ENCODE assay signal across 10 mouse cellular contexts in genomic region chr2:33966389-33966983, GRCm38 (mm10).
A peak's percentile ranks its signal among the peaks of the same experiment; 100 is the strongest.
DNase-seq lines count a peak whose midpoint lies in the region; ATAC-seq and TF ChIP-seq lines count a peak whose summit lies in the region.
"Had no signal": no experiment of that assay in that cellular context is flagged by ENCODE, and none has a peak within 500 bp of the region (broad histone marks: within the 10 kb centered on the region; RNA-seq: fewer than 3 reads in every experiment).

No protein-coding gene starts in this region.

- H3K27ac ChIP-seq in left cerebral cortex, adult 2 months = no peak overlapping the region
- peak overlapping the region; percentile 37 for H3K27ac ChIP-seq in forebrain, embryonic 11.5 days (ENCODE audit: low read depth, low read length)
- H3K27ac ChIP-seq in intestine, postnatal 0 days (ENCODE audit: low read depth, low read length) = no peak overlapping the region
- H3K27ac ChIP-seq in neural tube, embryonic 14.5 days (ENCODE audit: low read depth, low read length) = peak overlapping the region; percentile 44
- H3K27ac ChIP-seq: liver, embryonic 14.5 days had no signal

- no peaks in the 10 kb centered on the region for H3K27me3 ChIP-seq in forebrain, embryonic 11.5 days (ENCODE audit: control insufficient read depth, insufficient read depth, low read length)
- H3K27me3 ChIP-seq in intestine, postnatal 0 days (replicated peaks; ENCODE audit: control insufficient read depth, insufficient read depth, low read length) = no peaks in the 10 kb centered on the region; the same call in 1 of the 2 replicates
- no peaks in the 10 kb centered on the region for H3K27me3 ChIP-seq in neural tube, embryonic 14.5 days (ENCODE audit: control insufficient read depth, insufficient read depth, low read length)

- H3K4me2 ChIP-seq in forebrain, embryonic 11.5 days (ENCODE audit: low read depth, low read length, severe bottlenecking) = no peak overlapping the region
- peak overlapping the region; percentile 40 for H3K4me2 ChIP-seq in intestine, postnatal 0 days (replicated peaks; ENCODE audit: low read depth)
- peak overlapping the region; percentile 34 for H3K4me2 ChIP-seq in neural tube, embryonic 14.5 days (ENCODE audit: low read depth, low read length)

- H3K9me3 ChIP-seq in forebrain, embryonic 11.5 days (ENCODE audit: control insufficient read depth, low read length) = no peaks in the 10 kb centered on the region
- H3K9me3 ChIP-seq in intestine, postnatal 0 days (ENCODE audit: control insufficient read depth) = no peaks in the 10 kb centered on the region
- H3K9me3 ChIP-seq in neural tube, embryonic 14.5 days (ENCODE audit: control insufficient read depth, low read length) = no peaks in the 10 kb centered on the region

- peak; percentile 74 for DNase-seq in left cerebral cortex, postnatal 4 days
- no peak for DNase-seq in left cerebral cortex, adult 2 months (ENCODE audit: extremely low spot score in 1 of 2, low spot score in 2 of 2)
- no peak for DNase-seq in forebrain, embryonic 11.5 days (ENCODE audit: low spot score)
- no peak for DNase-seq in cerebellum, postnatal 36 days
- no peak for DNase-seq in cerebellum, adult 9-10 months

- no peak overlapping the region for H3K4me3 ChIP-seq in left cerebral cortex, adult 2 months
- H3K4me3 ChIP-seq in forebrain, embryonic 11.5 days (ENCODE audit: low read depth, low read length) = no peak overlapping the region
- H3K4me3 ChIP-seq in intestine, postnatal 0 days (ENCODE audit: low read depth, low read length) = no peak overlapping the region
- H3K4me3 ChIP-seq in neural tube, embryonic 14.5 days (ENCODE audit: low read depth, low read length) = 0 out of 2 replicates have a peak overlapping the region, but pooled peaks have one; percentile 9
- H3K4me3 ChIP-seq: erythroblast, embryonic 14.5 days had no signal

- no peaks in the 10 kb centered on the region for H3K36me3 ChIP-seq in forebrain, embryonic 11.5 days (ENCODE audit: control insufficient read depth, insufficient read depth, low read length)
- no peaks in the 10 kb centered on the region for H3K36me3 ChIP-seq in intestine, postnatal 0 days (ENCODE audit: control insufficient read depth, insufficient read depth)
- no peaks in the 10 kb centered on the region for H3K36me3 ChIP-seq in neural tube, embryonic 14.5 days (ENCODE audit: control insufficient read depth, insufficient read depth, low read length)

- intact Hi-C loops in left cerebral cortex, postnatal 4 days (cut with DNase I) = loop anchor here (5.0 to 10.0 kb wide), 2 partner anchors 144 to 222 kb away; no protein-coding TSS in a partner anchor
- intact Hi-C loops in left cerebral cortex, adult 2 months (cut with DNase I) = no loop called here

- TF ChIP-seq CTCF in left cerebral cortex, adult 2 months (IDR thresholded peaks at IDR 0.05) = no peak
- TF ChIP-seq CTCF in intestine, postnatal 0 days (IDR thresholded peaks at IDR 0.05; ENCODE audit: low read depth) = no peak

- H3K4me1 ChIP-seq in forebrain, embryonic 11.5 days (replicated peaks; ENCODE audit: control insufficient read depth, insufficient read depth, low read length) = peaks cover 19% of the 10 kb centered on the region
- H3K4me1 ChIP-seq in intestine, postnatal 0 days (replicated peaks; ENCODE audit: control insufficient read depth, insufficient read depth, low read length) = no peaks in the 10 kb centered on the region
- H3K4me1 ChIP-seq in neural tube, embryonic 14.5 days (ENCODE audit: control insufficient read depth, insufficient read depth, low read length) = peaks cover 9% of the 10 kb centered on the region

- no peak overlapping the region; the same call in 1 of the 2 replicates for H3K9ac ChIP-seq in forebrain, embryonic 11.5 days (ENCODE audit: low read length)
- no peak overlapping the region for H3K9ac ChIP-seq in intestine, postnatal 0 days (ENCODE audit: low read depth, low read length)
- H3K9ac ChIP-seq in neural tube, embryonic 14.5 days (replicated peaks; ENCODE audit: low read depth, low read length) = 0 out of 2 replicates have a peak overlapping the region, but pooled peaks have one; percentile 28
- H3K9ac ChIP-seq: liver, embryonic 14.5 days had no signal

- 38% methylated on average over 35 of the region's 35 CpGs for WGBS in forebrain, embryonic 11.5 days
- WGBS in intestine, postnatal 0 days = 30% methylated on average over 35 of the region's 35 CpGs
- 20% methylated on average over 35 of the region's 35 CpGs for WGBS in neural tube, embryonic 14.5 days

- ATAC-seq in forebrain, embryonic 11.5 days (replicated peaks; ENCODE audit: low FRiP score) = no peak
- no peak for ATAC-seq in intestine, postnatal 0 days
- ATAC-seq in neural tube, embryonic 14.5 days (ENCODE audit: low read depth) = peak; percentile 18; the same call in 1 of the 2 replicates
- ATAC-seq in frontal cortex, adult (ENCODE audit: low TSS enrichment) = no peak

Comparison
In these comparisons a context has a peak if more than half of its experiments do, and no peak if none do; other contexts are left out.
1. H3K27ac ChIP-seq: peak in forebrain, embryonic 11.5 days (single experiment) and neural tube, embryonic 14.5 days (single experiment); none in left cerebral cortex, adult 2 months (single experiment) and intestine, postnatal 0 days (single experiment).